Mouse (Mus musculus) adrenal gland, postnatal 14 days (tissue): ENCODE measurements around the gene Jakmip3. TPM values are rescaled to one million over a fixed set of nuclear protein-coding genes. Genes with fewer than 3 reads are reported as not detected.

Experiments used
- DNase-seq: peaks from one replicate; pipeline ENCODE4 v3.0.0; 2021; ENCODE audit warnings: mixed read lengths
- long read RNA-seq, 2 experiments: library from polyadenylated mRNA; stranded (forward); transcript quantifications; one replicate each; pipeline ENCODE4 v2.0.0; 2021
- total RNA-seq: library from RNA; stranded (reverse); gene quantifications from 2 replicates; pipeline ENCODE4 v1.2.3, GENCODE M21; 2021

Jakmip3 gene
- total RNA-seq, result 3.9 and 4.7 TPM in 2 replicates
- long read RNA-seq, experiment 1, partial matches to known transcripts, result 0 of 3 reads
- long read RNA-seq, experiment 1, other reads (novel, unspliced or antisense), result 3 of 3 reads
- long read RNA-seq, experiment 2, result 0 reads

DNA sequence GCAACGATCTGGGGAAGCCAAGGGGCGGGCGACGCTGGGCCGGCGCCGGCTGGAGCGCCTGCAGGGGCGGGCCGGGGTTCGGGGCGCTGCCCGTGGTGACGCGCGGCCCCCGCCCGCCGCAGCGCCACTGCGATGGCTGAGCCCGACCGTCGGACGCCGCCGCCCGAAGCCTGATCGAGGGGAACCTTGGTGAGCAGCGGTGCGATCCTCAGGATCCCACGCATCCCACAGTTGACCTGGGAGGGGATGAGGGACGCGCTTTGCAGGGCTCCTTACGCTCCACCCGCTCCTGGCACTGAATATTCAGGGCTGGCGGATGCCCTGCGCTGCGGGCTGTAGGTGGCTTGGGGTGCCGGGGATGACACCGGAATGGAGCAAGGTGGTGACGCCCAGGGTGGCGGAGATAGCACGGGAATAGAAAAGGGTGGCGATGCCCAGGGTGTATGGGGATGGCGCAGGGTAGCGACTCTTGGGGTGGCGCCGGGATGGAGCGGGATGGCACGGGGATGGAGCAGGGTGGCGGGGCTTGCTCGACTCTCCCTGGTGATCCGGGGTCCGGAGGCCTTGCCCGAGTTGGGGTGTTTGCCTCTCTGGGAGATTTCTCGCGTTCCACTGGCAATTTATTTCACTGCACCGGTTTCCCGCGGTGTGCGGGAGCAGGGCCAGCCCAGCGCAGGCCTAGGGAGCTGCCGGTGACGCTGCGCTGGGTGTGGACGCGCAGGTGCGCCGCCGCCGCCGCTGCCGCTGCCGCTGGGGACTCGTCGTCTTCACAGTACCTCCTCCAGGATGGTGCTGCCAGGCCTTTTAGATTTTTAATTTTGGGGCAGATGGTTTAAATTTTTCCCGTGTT is at the start of gene Jakmip3:
Jakmip3 (plus strand) TSS at position 119 of the 850 bp plus-strand sequence.
- peak; percentile 28 for DNase-seq

DNA sequence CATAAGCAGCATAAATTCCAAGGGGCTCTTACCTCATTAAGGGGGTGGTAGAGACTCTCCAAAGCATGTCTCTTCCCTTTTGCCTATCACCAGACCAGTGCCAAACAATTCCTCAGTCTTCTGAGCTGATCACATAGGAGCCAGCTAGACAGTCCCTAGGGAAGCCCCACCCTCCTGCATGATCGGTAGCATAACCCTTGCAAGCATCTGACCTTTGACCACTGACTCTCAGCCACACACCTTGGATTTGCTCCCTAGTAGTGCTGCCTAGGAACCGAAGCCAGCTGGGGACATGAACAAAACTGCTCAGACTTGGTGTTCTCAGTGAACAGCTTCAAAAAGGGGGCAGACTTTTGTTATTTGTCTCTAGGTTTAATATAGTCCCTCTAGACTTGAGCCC is 42.4 kb upstream of the Jakmip3 start:
- DNase-seq, result no peak

DNA sequence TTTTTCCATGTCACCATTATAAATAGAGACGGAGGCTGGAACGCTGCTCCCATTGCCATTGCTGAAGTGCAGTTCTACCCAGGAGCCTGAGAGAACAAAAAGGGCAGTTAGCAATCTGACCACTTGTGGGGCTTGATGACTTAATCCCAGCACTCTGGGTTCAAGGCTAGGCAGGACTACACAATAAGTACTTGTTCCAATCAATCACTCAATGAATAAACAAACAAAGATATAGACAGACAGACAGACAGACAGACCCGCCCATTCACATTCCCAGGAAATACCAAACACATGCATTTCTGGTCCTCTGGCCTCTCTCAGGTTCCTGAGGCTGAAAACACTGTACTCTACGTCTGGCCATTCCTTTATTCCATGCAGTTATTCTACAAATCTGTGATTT is 41.8 kb upstream of the Jakmip3 start:
- DNase-seq, result no peak

DNA sequence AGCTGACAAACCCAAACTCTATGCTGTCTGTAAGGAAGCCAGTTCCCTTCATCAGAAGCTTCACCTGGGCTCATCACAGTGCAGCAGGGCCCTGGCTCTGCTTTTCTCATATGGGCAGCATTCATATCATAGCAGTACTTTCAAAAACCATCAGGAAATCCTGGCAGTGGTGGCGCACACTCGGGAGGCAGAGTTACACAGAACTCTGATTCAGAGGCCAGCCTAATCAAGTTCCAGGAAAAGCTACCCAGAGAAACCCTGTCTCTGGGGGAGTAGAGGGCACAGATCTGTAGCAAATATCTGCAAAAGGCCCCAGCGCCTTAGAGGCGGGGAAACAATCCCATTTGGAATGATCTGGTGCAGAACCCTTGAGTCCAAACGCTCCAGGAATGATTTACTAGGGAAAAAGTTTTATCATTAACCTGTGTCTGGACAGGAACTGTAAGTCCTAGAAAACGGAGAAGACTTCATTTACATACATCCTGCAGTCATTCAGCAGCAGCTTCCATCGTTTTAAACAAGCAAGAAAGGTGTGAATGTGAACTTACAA is 36.6 kb upstream of the Jakmip3 start:
- DNase-seq, result no peak

DNA sequence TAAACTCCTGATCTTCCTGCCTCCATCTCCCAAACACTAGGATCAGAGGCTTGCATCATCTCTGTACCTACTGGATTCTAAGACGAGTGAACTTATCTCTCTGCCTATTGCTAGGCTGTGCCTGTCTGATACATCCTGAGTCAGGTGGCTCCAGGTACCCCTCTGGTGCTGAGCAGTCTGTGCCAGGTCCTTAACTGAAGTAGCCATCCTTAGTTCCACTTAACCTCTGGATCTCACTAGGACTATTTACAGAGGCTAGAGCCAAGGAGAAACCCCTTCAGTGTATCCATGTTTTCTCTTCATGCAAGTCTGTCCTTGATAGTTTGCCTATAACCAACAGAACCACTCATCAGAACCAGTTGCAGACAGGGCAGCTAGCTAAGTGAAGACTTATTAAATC is 34.1 kb upstream of the Jakmip3 start:
- no peak for DNase-seq

DNA sequence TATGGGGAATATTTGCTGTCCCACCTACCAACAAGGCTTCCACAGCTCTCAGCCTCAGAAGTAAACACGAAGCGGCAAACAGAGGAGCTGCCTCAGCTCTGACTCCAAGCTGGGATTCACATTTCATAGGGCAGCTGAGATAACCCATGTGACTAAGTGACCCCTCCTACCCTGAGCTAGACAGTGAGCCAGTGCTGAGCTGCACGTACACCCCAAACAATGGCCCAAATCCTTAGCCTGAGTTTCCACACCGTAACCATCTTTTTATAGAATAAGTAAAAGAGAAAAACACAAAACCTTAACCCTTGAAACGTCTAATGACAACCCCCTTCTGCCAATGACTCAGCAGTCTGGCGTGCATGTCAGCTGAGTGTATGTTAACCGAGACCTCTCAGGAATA is 33.5 kb upstream of the Jakmip3 start:
- DNase-seq, result peak; percentile 63

DNA sequence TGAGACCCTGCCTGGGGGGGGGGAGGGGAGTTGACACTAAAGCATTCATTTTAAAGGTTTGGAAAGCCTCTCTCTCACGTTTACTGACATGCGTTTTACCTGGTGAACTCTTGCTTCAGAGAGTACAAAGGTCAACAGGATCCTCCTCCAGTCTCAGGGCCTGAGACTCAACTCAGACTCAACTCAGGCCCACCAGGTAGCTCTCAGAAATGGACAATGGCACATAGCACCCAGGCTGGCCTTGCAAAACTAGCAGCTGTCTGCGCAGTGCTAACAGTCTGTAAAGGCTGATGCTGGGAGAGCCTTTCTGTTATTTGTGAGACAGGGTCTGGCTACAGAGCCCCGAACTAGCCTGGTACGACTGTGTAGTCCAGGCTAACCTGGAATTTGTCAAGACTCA is 32.6 kb upstream of the Jakmip3 start:
- no peak for DNase-seq

DNA sequence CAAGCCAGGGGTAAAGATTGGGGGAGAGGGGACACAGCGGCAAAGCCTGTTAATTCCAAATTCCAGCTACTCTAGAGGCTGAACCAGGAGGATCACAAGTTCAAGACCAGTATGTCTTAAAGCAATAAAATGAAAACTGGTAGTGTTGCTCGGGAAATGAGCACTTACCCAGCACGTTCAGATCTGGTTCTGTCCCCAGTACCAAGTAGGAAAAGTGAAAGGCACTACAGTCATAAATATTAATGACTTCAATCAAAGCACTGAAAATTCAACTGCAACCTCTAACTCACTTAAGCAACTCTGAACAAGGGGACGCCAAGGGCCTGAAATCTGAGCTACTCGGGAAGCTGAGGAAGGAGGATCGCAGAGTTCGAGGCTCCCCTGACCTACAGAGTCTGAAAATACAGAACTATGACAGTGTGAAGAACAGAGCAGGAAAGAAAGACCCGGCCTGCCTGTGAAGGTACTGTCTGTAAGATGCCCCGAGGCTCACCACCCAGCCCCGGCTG is 31.7 kb upstream of the Jakmip3 start:
- DNase-seq, result no peak

DNA sequence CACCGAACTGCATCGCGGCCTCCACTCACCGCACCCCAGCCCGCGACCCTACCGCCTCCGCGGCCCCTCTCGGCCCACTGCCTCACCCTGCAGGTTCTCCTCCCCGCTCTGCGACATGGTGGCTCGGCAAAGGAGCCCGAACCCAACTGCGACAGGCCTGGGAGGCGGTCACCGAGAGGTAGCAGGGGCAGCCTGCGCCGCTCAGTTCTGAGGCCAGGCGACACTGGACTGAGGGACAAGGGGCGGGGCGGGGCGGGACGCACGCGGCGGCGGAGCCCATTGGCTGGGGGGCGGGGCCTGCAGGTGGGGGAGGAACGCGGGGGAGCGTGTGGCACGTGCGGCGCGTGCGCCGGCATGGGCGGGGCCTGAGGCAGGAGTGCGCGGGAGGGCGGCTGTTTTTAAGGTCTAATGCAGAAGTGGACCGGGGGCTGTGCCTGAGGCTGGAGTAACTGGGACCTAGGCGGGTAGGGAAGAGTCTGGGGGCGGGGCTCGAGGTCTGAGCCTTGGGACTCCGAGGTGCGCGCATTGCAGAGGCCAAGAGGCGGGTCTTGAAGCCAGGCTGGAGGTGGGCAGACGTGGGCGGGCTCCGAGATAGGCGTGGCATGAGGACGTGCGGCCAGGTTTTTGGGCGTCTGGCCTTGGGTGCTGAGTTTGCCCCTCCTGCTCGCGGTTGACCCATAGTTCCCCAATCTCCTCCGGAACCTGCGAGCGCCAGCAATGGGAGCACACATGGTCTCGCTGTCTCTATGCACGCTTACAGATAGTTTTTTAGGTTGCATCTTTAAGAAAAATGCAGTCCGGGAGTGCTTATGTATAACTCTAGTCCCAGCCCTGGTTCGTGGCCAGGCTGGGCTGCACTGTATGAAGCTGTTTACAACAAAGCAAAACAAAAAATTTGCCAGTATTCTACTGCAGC is 31.0 kb upstream of the Jakmip3 start, which contains the start of gene Bnip3:
Bnip3 (minus strand) TSS at position 243 of the 916 bp plus-strand sequence.
- peak; percentile 97 for DNase-seq

DNA sequence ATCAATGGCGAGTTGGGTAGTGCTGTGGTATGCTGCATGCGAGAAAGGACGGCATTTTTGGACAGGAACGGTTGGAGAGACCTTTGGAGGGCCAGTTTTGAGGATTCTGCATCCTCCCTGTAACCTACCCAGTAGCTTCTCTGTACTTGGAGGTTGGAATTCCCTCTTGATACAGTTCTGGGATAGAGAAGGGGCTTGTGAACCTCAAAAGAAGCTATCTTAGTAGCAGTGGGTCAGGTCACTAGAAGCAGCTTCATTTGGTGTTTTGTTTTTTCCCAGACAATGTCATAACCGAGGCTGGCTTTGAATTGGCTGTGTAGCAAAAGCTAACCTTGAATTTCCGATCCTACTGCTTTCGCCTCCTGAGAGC is 30.4 kb upstream of the Jakmip3 start:
- DNase-seq, result no peak

DNA sequence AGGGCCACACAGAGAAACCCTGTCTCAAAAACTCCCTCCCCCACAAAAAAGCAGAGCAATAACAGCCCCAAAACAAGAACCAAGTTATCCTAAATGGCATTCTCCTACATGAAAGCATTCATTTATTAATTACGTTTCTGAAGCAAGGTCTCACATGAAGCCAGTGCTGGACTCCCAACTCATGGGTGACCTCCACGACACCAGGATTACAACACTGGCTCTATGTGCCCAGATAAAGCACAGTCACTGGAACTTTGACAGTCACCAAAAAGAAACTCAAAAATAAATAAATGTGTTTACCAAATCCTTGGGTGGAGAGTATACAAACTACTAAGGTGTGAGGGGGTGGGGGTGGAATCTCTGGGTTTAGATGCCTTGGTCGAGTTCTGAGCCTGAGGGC is 26.9 kb upstream of the Jakmip3 start:
- DNase-seq, result peak; percentile 63

DNA sequence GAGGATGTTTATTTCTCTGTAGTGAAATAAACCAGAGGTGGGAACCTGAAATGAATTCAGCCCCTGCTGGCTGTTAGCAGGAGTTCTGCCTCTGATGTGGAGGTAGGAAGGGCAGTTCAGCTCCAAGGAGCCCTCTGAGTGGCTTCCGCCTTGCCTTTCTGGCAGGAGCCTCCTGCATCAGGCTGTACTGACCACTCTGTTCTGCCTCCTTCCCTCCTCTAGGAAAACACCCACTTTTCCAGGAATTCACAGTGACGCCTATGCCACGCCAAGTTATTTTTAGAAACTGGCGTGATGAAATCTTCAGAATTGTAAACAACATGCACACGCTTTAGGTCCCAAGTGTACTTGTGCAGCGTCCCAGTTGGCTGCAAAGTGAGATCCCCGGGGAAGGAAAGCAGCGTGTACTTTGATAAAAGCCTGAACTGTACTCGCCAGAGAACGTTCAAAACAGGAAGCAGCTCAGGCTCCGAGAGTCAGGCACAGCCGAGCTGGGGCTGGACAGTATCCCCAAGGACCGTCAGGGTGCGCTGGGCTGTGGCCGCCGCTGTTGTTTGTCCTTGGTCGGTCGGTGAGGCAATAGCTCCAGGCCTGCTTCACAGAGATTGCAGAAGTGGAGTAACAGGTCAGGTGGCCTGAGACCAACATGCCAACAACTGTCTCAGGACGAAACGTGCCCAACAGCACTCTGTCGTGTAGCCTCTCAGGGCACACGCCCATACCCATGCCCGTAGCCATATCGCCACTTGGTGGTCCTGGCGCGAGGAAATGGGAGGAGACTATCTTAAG is 21.2 kb upstream of the Jakmip3 start:
- DNase-seq, result peak; percentile 92

DNA sequence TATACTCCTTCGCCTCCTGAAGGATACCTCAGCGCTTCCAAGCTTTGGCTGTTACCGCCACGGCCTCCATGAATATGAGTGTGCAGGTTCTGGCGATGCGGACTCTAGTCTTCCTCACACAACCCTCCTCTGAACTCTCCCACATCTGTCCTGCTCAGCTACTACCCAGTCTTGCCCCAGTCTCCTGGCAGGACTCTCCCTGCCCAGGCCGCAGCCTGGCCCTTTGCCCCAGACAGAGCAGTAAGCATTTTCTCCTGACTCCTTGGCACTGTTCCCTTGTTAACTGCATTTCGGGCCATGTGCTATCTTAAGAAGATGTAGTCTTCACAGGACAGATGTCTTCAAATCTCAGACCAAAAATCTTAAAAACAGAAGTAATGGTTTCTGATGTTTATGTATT is 18.9 kb upstream of the Jakmip3 start:
- peak; percentile 30 for DNase-seq

DNA sequence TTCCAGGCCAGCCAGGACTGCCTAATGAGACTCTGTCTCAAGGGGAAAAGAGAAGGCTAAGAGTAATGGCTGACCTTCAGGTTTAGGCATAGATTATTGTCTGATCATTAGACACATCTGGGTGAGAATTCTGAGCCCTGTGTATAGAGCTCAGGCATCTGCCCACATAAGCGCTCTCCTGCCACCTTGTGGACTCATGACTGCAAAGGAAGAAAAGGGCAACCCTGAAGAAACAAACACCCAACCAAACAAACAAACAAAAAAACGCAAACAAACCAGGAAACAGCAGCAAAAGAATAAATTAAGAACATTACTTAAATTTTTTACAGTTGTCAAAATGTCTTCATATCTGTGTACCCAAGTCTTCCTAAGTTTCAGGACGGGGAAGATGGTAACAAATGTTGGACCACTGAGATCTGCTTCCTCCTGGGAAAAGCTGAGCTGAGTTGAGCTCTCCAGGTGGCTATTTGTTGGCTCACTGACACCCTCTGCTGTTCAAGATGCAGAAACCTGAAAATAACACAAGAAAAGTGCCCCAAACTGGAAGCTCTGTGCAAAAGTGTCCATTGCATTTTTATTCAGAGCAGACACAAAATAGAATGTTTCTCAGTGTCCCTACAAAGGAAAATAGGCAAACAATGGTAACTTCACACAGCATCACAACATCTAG is 16.6 kb upstream of the Jakmip3 start:
- peak; percentile 66 for DNase-seq

DNA sequence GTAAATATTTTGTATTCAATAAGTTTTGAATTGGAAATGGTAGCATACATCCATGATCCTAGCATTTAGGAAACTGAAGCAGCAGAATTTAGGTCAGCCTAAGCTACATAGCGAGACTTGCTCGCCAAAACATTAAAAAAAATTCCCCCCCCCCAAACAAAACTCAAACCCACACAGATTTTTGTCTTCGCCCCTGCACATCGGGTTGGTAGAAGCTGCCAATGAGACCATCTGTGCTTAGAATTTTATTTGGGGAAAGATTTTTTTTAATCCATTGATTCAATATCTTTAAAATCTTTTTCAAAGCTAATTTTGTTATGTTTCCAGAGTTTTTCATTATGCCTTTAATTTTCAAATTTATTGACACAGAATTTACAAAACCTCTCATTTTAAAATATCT is 12.1 kb upstream of the Jakmip3 start:
- no peak for DNase-seq

DNA sequence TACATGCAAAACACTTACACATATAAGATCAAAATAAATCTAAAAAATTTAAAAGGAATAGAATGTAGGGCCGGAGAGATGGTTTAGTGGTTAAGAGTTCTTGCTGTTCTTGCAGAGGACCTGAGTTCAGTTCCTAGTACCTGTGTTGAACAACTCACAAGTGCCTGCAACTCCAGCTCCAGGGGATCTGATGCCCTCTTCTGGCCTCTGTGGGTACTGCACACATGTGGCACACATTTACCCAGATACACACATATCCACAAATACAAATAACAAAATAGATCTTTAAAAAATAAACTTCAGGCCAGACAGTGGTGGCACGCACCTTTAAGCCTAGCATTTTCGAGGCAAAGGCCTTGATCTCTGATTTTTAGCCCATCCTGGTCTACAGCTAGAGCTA is 6.0 kb upstream of the Jakmip3 start:
- no peak for DNase-seq

DNA sequence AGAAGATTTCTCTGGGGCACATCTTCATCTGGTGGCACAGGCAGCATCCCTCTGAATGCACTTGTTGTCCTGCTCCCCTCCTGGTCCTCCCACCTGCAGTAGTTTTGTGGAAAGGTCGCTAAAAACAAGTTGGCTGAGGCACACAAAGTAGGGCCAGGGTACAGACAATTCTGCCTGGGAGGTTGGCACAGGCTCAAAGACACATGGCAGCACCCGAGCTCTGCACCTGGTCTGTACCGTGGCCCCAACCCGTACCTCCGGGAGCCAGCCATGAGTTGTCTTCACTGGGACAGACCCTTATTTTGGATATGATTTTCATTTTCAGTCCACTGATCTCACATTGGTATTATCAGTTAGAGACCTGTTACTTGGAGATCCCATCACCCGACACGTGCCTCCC is 1.5 kb upstream of the Jakmip3 start:
- DNase-seq, result no peak

DNA sequence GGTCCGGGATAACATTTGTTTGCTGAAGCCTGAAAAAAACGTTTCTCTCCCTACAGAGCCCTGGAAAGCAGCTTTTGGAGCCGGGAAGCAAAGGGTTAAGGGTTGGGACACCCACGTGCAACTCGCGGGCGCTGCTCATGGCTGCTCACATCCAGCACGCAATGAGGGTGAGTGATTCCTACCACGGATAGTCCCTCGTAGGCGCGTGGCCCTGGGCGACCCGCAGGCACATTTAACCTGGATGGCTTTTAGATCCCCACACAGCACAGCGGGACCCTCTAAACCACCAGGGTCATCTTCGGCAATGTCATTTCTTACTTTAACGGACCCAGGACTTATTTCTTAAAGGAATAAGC is 296 bp upstream of the Jakmip3 start:
- peak; percentile 58 for DNase-seq

DNA sequence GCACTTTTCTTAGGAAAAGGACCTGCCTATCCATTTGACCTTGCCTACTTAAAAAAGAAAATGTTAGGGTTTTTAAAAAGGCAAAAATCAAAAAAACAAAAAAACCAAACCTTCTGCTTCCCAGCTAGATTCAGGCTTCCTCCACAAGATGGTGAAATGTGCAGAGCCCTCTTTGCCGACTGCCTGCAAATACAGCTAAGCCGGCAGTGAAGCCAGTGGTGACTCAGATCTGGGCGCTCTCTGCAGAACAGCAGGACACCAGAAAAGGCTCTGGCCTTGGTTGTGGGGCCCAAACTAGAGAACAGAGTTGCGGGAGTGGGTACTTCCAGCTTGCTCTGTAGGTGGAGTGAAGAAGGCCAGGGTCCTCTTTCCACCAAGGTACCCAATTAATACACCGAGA is 1.0 kb downstream of the Jakmip3 start:
- DNase-seq, result peak; percentile 55

DNA sequence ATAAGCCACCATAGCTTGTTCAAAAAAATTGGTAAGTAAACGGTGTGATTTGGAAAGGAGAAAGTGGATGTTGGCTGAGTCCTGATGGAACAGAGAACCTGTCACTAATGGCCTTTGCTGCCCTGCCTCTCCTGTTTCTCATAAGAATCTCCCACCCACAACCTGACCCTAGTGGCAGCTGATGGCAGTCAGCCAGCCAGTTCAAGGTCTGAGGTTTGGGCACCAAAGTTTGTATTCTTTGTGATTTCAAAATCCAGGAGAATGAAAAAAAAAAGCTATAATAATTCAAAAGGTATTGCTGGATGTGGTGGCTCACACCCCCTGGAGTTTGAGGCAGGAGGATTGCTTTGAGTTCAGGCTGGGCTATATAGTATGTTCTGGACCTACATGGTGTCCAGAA is 1.8 kb downstream of the Jakmip3 start:
- no peak for DNase-seq

DNA sequence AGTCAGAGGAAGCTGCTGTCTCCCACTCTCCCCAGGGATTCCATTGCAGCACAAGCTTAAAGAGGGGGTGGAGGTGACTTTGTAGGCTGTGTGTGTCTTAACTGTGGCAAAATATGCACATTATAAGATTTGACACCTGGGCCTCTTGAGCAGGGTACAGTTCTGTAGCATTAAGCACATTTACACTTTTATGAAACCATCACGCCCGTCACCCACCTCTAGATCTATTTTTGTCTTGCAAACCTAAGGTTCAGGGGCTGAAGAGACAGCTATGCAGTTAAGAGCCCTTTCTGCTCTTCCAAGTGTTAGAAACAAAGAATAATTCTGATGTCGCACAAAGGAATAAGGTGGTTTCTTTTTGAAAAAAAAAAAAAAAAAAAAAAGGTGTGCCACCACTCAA is 5.1 kb downstream of the Jakmip3 start:
- DNase-seq, result no peak
